Mouse (Mus musculus): ENCODE measurements around the gene Baiap2.

The Baiap2 gene

GRCm38 (mm10) chr11:120011761-120012560, 69.4 kb downstream of the Baiap2 start:
- DNase-seq (ENCODE audit: extremely low spot score, low spot score), result peak; percentile 35

- DNase-seq (ENCODE audit: extremely low spot score, low spot score), result no peak
Observed at GRCm38 (mm10) chr11:120012702-120013101, 70.1 kb downstream of the Baiap2 start.

- peak; percentile 88 for DNase-seq (ENCODE audit: extremely low spot score, low spot score)
Observed at GRCm38 (mm10) chr11:120013174-120013711, 70.7 kb downstream of the Baiap2 start.

GRCm38 (mm10) chr11:120014758-120015157, 72.2 kb downstream of the Baiap2 start:
- DNase-seq (ENCODE audit: extremely low spot score, low spot score), result no peak

- no peak for DNase-seq (ENCODE audit: extremely low spot score, low spot score)
Observed at GRCm38 (mm10) chr11:120017011-120017410, 74.4 kb downstream of the Baiap2 start.

- DNase-seq (ENCODE audit: extremely low spot score, low spot score), result no peak
Observed at GRCm38 (mm10) chr11:120019542-120020440, 77.2 kb downstream of the Baiap2 start.

GRCm38 (mm10) chr11:120021367-120021766, 78.8 kb downstream of the Baiap2 start:
- no peak for DNase-seq (ENCODE audit: extremely low spot score, low spot score)

GRCm38 (mm10) chr11:120022216-120022615, 79.7 kb downstream of the Baiap2 start:
- no peak for DNase-seq (ENCODE audit: extremely low spot score, low spot score)

GRCm38 (mm10) chr11:120022841-120023240, 80.3 kb downstream of the Baiap2 start:
- DNase-seq (ENCODE audit: extremely low spot score, low spot score), result no peak

GRCm38 (mm10) chr11:120026941-120027340, 84.4 kb downstream of the Baiap2 start:
- no peak for DNase-seq (ENCODE audit: extremely low spot score, low spot score)

GRCm38 (mm10) chr11:120028319-120029092, 85.9 kb downstream of the Baiap2 start:
- no peak for DNase-seq (ENCODE audit: extremely low spot score, low spot score)

GRCm38 (mm10) chr11:120029431-120030144, 87.0 kb downstream of the Baiap2 start:
- no peak for DNase-seq (ENCODE audit: extremely low spot score, low spot score)

- DNase-seq (ENCODE audit: extremely low spot score, low spot score), result peak; percentile 58
Observed at GRCm38 (mm10) chr11:120030145-120030901, 87.8 kb downstream of the Baiap2 start.

- DNase-seq (ENCODE audit: extremely low spot score, low spot score), result no peak
Observed at GRCm38 (mm10) chr11:120032052-120032451, 89.5 kb downstream of the Baiap2 start.

- no peak for DNase-seq (ENCODE audit: extremely low spot score, low spot score)
Observed at GRCm38 (mm10) chr11:120033473-120033872, 90.9 kb downstream of the Baiap2 start.

GRCm38 (mm10) chr11:120034306-120034705, 91.7 kb downstream of the Baiap2 start:
- no peak for DNase-seq (ENCODE audit: extremely low spot score, low spot score)

- DNase-seq (ENCODE audit: extremely low spot score, low spot score), result no peak
Observed at GRCm38 (mm10) chr11:120034762-120035161, 92.2 kb downstream of the Baiap2 start.

GRCm38 (mm10) chr11:120039581-120039980, 97.0 kb downstream of the Baiap2 start:
- no peak for DNase-seq (ENCODE audit: extremely low spot score, low spot score)

GRCm38 (mm10) chr11:120040440-120040839, 97.9 kb downstream of the Baiap2 start:
- DNase-seq (ENCODE audit: extremely low spot score, low spot score), result no peak

Data from neural tube, embryonic 10.5 days (tissue).